Comparison of ENCODE assay signal across 13 mouse cellular contexts in the genomic region with DNA sequence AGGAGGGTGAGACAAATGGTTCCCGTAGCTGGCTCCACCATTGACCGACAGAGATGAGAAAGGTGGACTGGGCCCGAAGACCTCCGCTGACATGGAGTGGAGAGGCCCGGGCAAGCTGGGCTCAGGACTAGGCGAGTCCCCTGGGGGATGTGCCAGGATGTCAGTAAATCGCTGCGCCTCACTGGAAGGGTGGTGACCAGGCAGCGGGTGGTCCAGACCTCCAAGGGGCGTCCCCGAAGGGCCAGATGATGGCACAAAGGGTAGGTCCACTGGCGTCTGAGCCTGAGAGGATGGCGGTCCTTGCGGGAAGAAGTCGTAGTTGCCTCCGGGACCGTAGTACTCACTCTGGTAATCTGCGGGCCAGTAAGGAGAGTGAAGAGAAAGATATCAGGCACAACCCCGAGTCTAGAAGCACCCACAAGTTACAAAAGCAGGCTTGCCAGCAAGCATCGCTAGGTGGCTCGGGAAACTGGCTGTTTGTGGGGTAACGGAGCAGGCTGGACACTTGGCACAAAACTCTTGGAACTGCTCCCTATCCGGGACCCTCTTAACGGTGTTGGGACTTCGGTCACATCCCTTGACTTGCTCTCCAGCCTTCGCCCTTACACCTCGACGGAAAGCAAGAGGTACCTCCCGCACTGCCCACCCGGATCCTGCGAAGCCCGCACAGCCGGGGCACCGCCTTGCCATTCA. TPM values are rescaled to one million over a fixed set of nuclear protein-coding genes. Genes with fewer than 3 reads are reported as not detected.
DNase-seq lines count a peak whose midpoint lies in the region; ATAC-seq and TF ChIP-seq lines count a peak whose summit lies in the region.
"Had no signal": no experiment of that assay in that cellular context is flagged by ENCODE, and none has a peak within 500 bp of the region (broad histone marks: within the 10 kb centered on the region; RNA-seq: fewer than 3 reads in every experiment).

No protein-coding gene starts in this region.

- no peak overlapping the region for H3K4me2 ChIP-seq in forebrain, postnatal 0 days (ENCODE audit: low read depth)
- H3K4me2 ChIP-seq in midbrain, embryonic 13.5 days (replicated peaks) = peak overlapping the region; percentile 71
- H3K4me2 ChIP-seq: embryonic facial prominence, embryonic 13.5 days had no signal

- 0 out of 2 replicates have a peak, but pooled peaks cover 3% of the 10 kb centered on the region for H3K9me3 ChIP-seq in forebrain, embryonic 10.5 days
- H3K9me3 ChIP-seq in forebrain, postnatal 0 days (ENCODE audit: low read length) = no peaks in the 10 kb centered on the region
- 0 out of 2 replicates have a peak, but pooled peaks cover 4% of the 10 kb centered on the region for H3K9me3 ChIP-seq in hindbrain, embryonic 10.5 days
- H3K9me3 ChIP-seq in midbrain, embryonic 13.5 days = no peaks in the 10 kb centered on the region

- H3K36me3 ChIP-seq in forebrain, embryonic 10.5 days (replicated peaks) = no peaks in the 10 kb centered on the region
- H3K36me3 ChIP-seq in forebrain, postnatal 0 days (ENCODE audit: insufficient read depth) = no peaks in the 10 kb centered on the region
- 0 out of 2 replicates have a peak, but pooled peaks cover 7% of the 10 kb centered on the region for H3K36me3 ChIP-seq in hindbrain, embryonic 10.5 days
- H3K36me3 ChIP-seq in midbrain, embryonic 13.5 days = 0 out of 2 replicates have a peak, but pooled peaks cover 9% of the 10 kb centered on the region
- H3K36me3 ChIP-seq: embryonic facial prominence, embryonic 13.5 days had no signal

- no peak overlapping the region; the same call in 1 of the 2 replicates for H3K4me3 ChIP-seq in forebrain, embryonic 10.5 days
- no peak overlapping the region for H3K4me3 ChIP-seq in forebrain, postnatal 0 days (ENCODE audit: low read depth, low read length)
- peak overlapping the region; percentile 65 for H3K4me3 ChIP-seq in hindbrain, embryonic 10.5 days
- peak overlapping the region; percentile 61 for H3K4me3 ChIP-seq in midbrain, embryonic 13.5 days (replicated peaks)
- H3K4me3 ChIP-seq: embryonic facial prominence, embryonic 13.5 days had no signal

- peak; percentile 44 for DNase-seq in forebrain, embryonic 10.5 days (ENCODE audit: extremely low spot score, low spot score)
- no peak for DNase-seq in forebrain, postnatal 0 days
- peak; percentile 32 for DNase-seq in R1 (ENCODE audit: low read depth, low spot score)
- DNase-seq in hindbrain, embryonic 10.5 days (ENCODE audit: low spot score) = peak; percentile 38
- no peak for DNase-seq in gastrocnemius, postnatal 25 days
- no peak for DNase-seq in urinary bladder, postnatal 36 days (ENCODE audit: low spot score in 2 of 2)
- no peak for DNase-seq in ovary, postnatal 10 days (ENCODE audit: low spot score)
- DNase-seq: right cerebral cortex, postnatal 4 days had no signal

- WGBS in forebrain, embryonic 10.5 days = 2% methylated on average over 34 of the region's 34 CpGs
- 4% methylated on average over 34 of the region's 34 CpGs for WGBS in forebrain, postnatal 0 days
- 6% methylated on average over 34 of the region's 34 CpGs for WGBS in hindbrain, embryonic 10.5 days
- 3% methylated on average over 34 of the region's 34 CpGs for WGBS in midbrain, embryonic 13.5 days

- no peak overlapping the region for H3K27ac ChIP-seq in forebrain, embryonic 10.5 days
- no peak overlapping the region for H3K27ac ChIP-seq in forebrain, postnatal 0 days (ENCODE audit: low read depth, low read length)
- H3K27ac ChIP-seq in hindbrain, embryonic 10.5 days = 0 out of 2 replicates have a peak overlapping the region, but pooled peaks have one; percentile 35
- H3K27ac ChIP-seq in midbrain, embryonic 13.5 days = peak overlapping the region; percentile 91
- H3K27ac ChIP-seq: embryonic facial prominence, embryonic 13.5 days had no signal

- H3K9ac ChIP-seq in forebrain, postnatal 0 days = no peak overlapping the region
- H3K9ac ChIP-seq in midbrain, embryonic 13.5 days (replicated peaks) = peak overlapping the region; percentile 89
- H3K9ac ChIP-seq: embryonic facial prominence, embryonic 13.5 days had no signal

- no peak for ATAC-seq in forebrain, postnatal 0 days
- ATAC-seq in midbrain, embryonic 13.5 days = peak; percentile 5; the same call in 1 of the 2 replicates

- peaks cover 27% of the 10 kb centered on the region for H3K4me1 ChIP-seq in forebrain, embryonic 10.5 days
- no peaks in the 10 kb centered on the region for H3K4me1 ChIP-seq in forebrain, postnatal 0 days (ENCODE audit: insufficient read depth)
- peaks cover 27% of the 10 kb centered on the region for H3K4me1 ChIP-seq in hindbrain, embryonic 10.5 days (replicated peaks)
- H3K4me1 ChIP-seq in midbrain, embryonic 13.5 days (replicated peaks) = peaks cover 37% of the 10 kb centered on the region

- no peak for TF ChIP-seq CTCF in forebrain, postnatal 0 days (IDR thresholded peaks at IDR 0.05; ENCODE audit: low read depth)

- peaks cover 100% of the 10 kb centered on the region for H3K27me3 ChIP-seq in forebrain, embryonic 10.5 days (ENCODE audit: poor library complexity, severe bottlenecking)
- H3K27me3 ChIP-seq in forebrain, postnatal 0 days (ENCODE audit: insufficient read depth, low read length) = peaks cover 89% of the 10 kb centered on the region
- peaks cover 100% of the 10 kb centered on the region for H3K27me3 ChIP-seq in hindbrain, embryonic 10.5 days (ENCODE audit: insufficient read depth, poor library complexity, severe bottlenecking)
- H3K27me3 ChIP-seq in midbrain, embryonic 13.5 days = peaks cover 89% of the 10 kb centered on the region

RNA-seq across cellular contexts. Expression of a gene that starts 5.6 kb away (rescaled TPM):
- polyA plus RNA-seq in forebrain, embryonic 10.5 days (2016; fragmentation: Nextera tagmentation; extraction: Ambion mirVana) = 1.3 and 2.6 TPM in 2 replicates
- total RNA-seq in forebrain, postnatal 0 days (2014; rRNA removed) = 2.4 and 7.9 TPM in 2 replicates
- 2.5 and 5.3 TPM in 2 replicates for polyA plus RNA-seq in forebrain, postnatal 0 days (2015; fragmentation: Nextera tagmentation; extraction: Ambion mirVana)
- 9.8 and 30.5 TPM in 2 replicates for polyA plus RNA-seq in hindbrain, embryonic 10.5 days (2016; fragmentation: Nextera tagmentation; extraction: Ambion mirVana)
- 57.5 and 62.7 TPM in 2 replicates for polyA plus RNA-seq in midbrain, embryonic 13.5 days (2015; fragmentation: Nextera tagmentation; extraction: Ambion mirVana)
- total RNA-seq in gastrocnemius, postnatal 25 days (2021) = not detected
- total RNA-seq: heart, adult 8-10 months; megakaryocyte progenitor cell, adult 5-6 weeks had no signal
- polyA plus RNA-seq: C2C12 had no signal

RNA-seq across cellular contexts. Expression of a gene that starts 6.4 kb away (rescaled TPM):
- 63.2 and 64.7 TPM in 2 replicates for polyA plus RNA-seq in forebrain, embryonic 10.5 days (2016; fragmentation: Nextera tagmentation; extraction: Ambion mirVana)
- total RNA-seq in forebrain, postnatal 0 days (2014; rRNA removed) = 25.5 and 38.9 TPM in 2 replicates
- 34.1 and 40.4 TPM in 2 replicates for polyA plus RNA-seq in forebrain, postnatal 0 days (2015; fragmentation: Nextera tagmentation; extraction: Ambion mirVana)
- 46.8 and 52.1 TPM in 2 replicates for polyA plus RNA-seq in hindbrain, embryonic 10.5 days (2016; fragmentation: Nextera tagmentation; extraction: Ambion mirVana)
- 59.5 and 60.7 TPM in 2 replicates for polyA plus RNA-seq in midbrain, embryonic 13.5 days (2015; fragmentation: Nextera tagmentation; extraction: Ambion mirVana)
- total RNA-seq in gastrocnemius, postnatal 25 days (2021) = 10 to 100 TPM; 11.1 to 12.2 TPM

Comparison
In these comparisons a context has a peak if more than half of its experiments do, and no peak if none do; other contexts are left out.
1. DNase-seq: peak in forebrain, embryonic 10.5 days (single experiment), R1 (single experiment) and hindbrain, embryonic 10.5 days (single experiment); none in forebrain, postnatal 0 days (single experiment), gastrocnemius, postnatal 25 days (single experiment), urinary bladder, postnatal 36 days (0 of 2) and ovary, postnatal 10 days (single experiment).
2. H3K27ac ChIP-seq: peak in hindbrain, embryonic 10.5 days (single experiment) and midbrain, embryonic 13.5 days (single experiment); none in forebrain, embryonic 10.5 days (single experiment) and forebrain, postnatal 0 days (single experiment).
3. H3K4me3 ChIP-seq: peak in hindbrain, embryonic 10.5 days (single experiment) and midbrain, embryonic 13.5 days (single experiment); none in forebrain, embryonic 10.5 days (single experiment) and forebrain, postnatal 0 days (single experiment).